ENCODE assay signal across 8 mouse cellular contexts in the genomic region with DNA sequence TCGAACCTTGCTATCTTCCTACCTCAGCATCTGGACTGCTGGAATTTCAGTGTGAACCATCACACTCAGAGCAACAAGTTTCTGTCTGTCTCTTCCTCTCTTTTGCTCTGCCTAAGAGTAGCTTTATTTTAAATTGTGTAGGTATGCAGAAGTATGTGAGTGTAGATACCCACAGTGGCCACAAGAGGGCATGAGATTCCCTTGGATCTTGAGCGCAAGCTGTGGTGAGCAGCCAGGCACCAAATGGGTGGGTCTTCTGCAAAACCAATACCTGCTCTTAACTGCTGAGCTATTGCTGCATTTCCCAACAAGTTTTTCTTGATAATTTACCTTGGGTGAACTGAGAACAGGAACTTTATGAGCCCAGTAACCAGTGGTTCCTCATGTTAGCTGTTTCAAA. TPM values are rescaled to one million over a fixed set of nuclear protein-coding genes. Genes with fewer than 3 reads are reported as not detected.
DNase-seq lines count a peak whose midpoint lies in the region; ATAC-seq and TF ChIP-seq lines count a peak whose summit lies in the region.

No protein-coding gene starts in this region.

- 73% methylated on average over 2 of the region's 2 CpGs for WGBS in forebrain, postnatal 0 days
- WGBS in forebrain, embryonic 12.5 days: 70% methylated on average over 2 of the region's 2 CpGs

- H3K4me2 ChIP-seq in forebrain, postnatal 0 days (ENCODE audit: low read depth): no peak overlapping the region
- no peak overlapping the region for H3K4me2 ChIP-seq in forebrain, embryonic 12.5 days

- no peak overlapping the region for H3K4me3 ChIP-seq in forebrain, postnatal 0 days (ENCODE audit: low read depth, low read length)
- H3K4me3 ChIP-seq in forebrain, embryonic 12.5 days (replicated peaks): no peak overlapping the region

- H3K27ac ChIP-seq in forebrain, postnatal 0 days (ENCODE audit: low read depth, low read length): no peak overlapping the region
- H3K27ac ChIP-seq in forebrain, embryonic 12.5 days: no peak overlapping the region

- peak; percentile 75 for DNase-seq in forebrain, postnatal 0 days
- DNase-seq in right cerebral cortex, postnatal 10 days (ENCODE audit: low spot score in 2 of 2): peak; percentile 51 to 71
- no peak for DNase-seq in right cerebral cortex, adult 18-20 months
- peak; percentile 37 for DNase-seq in brain, adult 2 months (ENCODE audit: low read depth, low spot score)
- DNase-seq in kidney, adult 9 months: peak; percentile 52
- no peak for DNase-seq in layer of hippocampus, postnatal 36 days

- peak; percentile 89 for TF ChIP-seq CTCF in forebrain, postnatal 0 days (IDR thresholded peaks at IDR 0.05; ENCODE audit: low read depth)

- H3K9me3 ChIP-seq in forebrain, postnatal 0 days (ENCODE audit: low read length): no peaks in the 10 kb centered on the region
- H3K9me3 ChIP-seq in forebrain, embryonic 12.5 days: no peaks in the 10 kb centered on the region

- no peaks in the 10 kb centered on the region for H3K27me3 ChIP-seq in forebrain, postnatal 0 days (ENCODE audit: insufficient read depth, low read length)
- H3K27me3 ChIP-seq in forebrain, embryonic 12.5 days: no peaks in the 10 kb centered on the region

- H3K4me1 ChIP-seq in forebrain, postnatal 0 days (ENCODE audit: insufficient read depth): no peaks in the 10 kb centered on the region
- H3K4me1 ChIP-seq in forebrain, embryonic 12.5 days: no peaks in the 10 kb centered on the region

- no peak for ATAC-seq in forebrain, postnatal 0 days
- ATAC-seq in forebrain, embryonic 12.5 days (ENCODE audit: low FRiP score): no peak
- ATAC-seq in megakaryocyte-erythroid progenitor cell, adult 5-6 weeks (replicated peaks; ENCODE audit: low FRiP score, low TSS enrichment, poor library complexity, severe bottlenecking): peak; percentile 81

- H3K36me3 ChIP-seq in forebrain, postnatal 0 days (ENCODE audit: insufficient read depth): no peaks in the 10 kb centered on the region
- H3K36me3 ChIP-seq in forebrain, embryonic 12.5 days (replicated peaks): no peaks in the 10 kb centered on the region

- H3K9ac ChIP-seq in forebrain, postnatal 0 days: no peak overlapping the region
- no peak overlapping the region for H3K9ac ChIP-seq in forebrain, embryonic 12.5 days

RNA-seq across cellular contexts. Expression of gene Mphosph6, which starts 29.6 kb away (rescaled TPM):
- 16.8 and 18.5 TPM in 2 replicates for total RNA-seq in forebrain, postnatal 0 days (2014; rRNA removed)
- 38.8 and 43.8 TPM in 2 replicates for polyA plus RNA-seq in forebrain, postnatal 0 days (2015; fragmentation: Nextera tagmentation; extraction: Ambion mirVana)
- 53.7 and 54.5 TPM in 2 replicates for polyA plus RNA-seq in forebrain, embryonic 12.5 days (2016; fragmentation: Nextera tagmentation; extraction: Ambion mirVana)
- total RNA-seq in megakaryocyte-erythroid progenitor cell, adult 5-6 weeks (2014; fragmentation: Nextera tagmentation): 60.1 and 75.8 TPM in 2 replicates
- 61.9 and 62.5 TPM in 2 replicates for total RNA-seq in megakaryocyte-erythroid progenitor cell, adult 5-6 weeks (2017)
- total RNA-seq in layer of hippocampus, postnatal 36 days (2021): 10 to 100 TPM; 21.3 to 23.4 TPM

Comparison
In these comparisons a context has a peak if more than half of its experiments do, and no peak if none do; other contexts are left out.
1. DNase-seq: peak in forebrain, postnatal 0 days (single experiment), right cerebral cortex, postnatal 10 days (2 of 2), brain, adult 2 months (single experiment) and kidney, adult 9 months (single experiment); none in right cerebral cortex, adult 18-20 months (single experiment) and layer of hippocampus, postnatal 36 days (0 of 2).